Mouse (Mus musculus): Measurements from ENCODE around the gene Eif2d. TPM values are rescaled to one million over a fixed set of nuclear protein-coding genes. Genes with fewer than 3 reads are reported as not detected.

Gene Eif2d
- total RNA-seq, 1 experiment from 2014 or later: 32.8 TPM

- ATAC-seq (replicated peaks; ENCODE audit: low read depth, poor library complexity, severe bottlenecking): peak; percentile 74
Observed at GRCm38 (mm10) chr1:131181642-131182527, 28.9 kb downstream of the Eif2d start.

DNA sequence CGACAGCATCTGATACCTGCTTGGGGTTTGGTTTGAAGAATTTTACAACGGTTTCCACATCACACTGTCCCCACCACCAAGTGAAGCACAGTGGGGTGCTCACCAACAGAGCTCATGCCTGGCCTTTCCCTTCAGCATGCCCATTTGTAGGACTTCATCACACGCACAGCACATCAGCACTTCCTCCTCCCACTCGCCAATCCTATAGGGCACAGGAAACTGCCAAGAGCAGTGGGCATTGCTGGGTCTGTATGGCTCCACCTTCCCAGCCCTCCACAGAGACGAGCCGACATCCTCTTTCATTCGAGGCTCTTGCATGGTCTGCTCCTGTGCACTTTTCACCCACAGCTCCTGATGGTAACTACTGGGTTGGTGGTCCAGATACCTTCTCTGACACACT lies 30.2 kb downstream of the Eif2d start:
- peak; percentile 24; the same call in 1 of the 2 replicates for ATAC-seq (replicated peaks; ENCODE audit: low read depth, poor library complexity, severe bottlenecking)

- ATAC-seq (replicated peaks; ENCODE audit: low read depth, poor library complexity, severe bottlenecking): peak; percentile 53
Observed at GRCm38 (mm10) chr1:131184253-131184955, 31.4 kb downstream of the Eif2d start.

DNA sequence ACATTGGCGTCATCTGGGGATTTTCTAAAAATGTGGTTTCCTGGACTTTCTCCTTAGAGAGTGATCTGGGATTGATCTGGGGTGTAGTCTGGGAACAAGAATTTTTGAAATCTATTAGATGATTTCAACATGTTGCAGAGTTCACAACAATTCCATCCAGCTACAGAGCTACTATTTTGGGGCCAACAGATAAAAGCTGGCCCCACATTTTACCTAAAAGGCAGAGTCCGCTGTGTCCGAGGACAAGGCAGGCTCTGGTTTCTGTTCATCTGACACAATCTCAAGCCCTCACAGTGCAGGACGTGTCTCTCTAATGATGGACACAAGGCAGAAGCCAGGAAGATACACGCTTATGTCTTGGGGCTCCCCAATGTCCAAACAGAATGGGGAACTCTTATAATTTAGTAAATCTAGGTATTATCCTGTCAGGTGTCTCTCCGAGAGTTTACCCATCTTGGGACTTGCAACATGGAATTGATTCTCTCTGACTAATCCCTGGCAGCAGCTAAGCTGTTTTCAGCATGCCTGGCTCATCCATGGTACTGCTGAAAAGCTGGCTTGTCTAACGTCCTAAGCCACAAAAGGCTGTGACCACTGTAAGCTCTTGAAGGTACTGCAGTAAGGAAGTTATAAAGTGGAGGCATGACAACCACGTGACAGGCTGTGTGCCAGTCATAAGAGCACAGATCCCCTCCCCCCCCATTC lies 32.1 kb downstream of the Eif2d start:
- no peak for ATAC-seq (replicated peaks; ENCODE audit: low read depth, poor library complexity, severe bottlenecking)

DNA sequence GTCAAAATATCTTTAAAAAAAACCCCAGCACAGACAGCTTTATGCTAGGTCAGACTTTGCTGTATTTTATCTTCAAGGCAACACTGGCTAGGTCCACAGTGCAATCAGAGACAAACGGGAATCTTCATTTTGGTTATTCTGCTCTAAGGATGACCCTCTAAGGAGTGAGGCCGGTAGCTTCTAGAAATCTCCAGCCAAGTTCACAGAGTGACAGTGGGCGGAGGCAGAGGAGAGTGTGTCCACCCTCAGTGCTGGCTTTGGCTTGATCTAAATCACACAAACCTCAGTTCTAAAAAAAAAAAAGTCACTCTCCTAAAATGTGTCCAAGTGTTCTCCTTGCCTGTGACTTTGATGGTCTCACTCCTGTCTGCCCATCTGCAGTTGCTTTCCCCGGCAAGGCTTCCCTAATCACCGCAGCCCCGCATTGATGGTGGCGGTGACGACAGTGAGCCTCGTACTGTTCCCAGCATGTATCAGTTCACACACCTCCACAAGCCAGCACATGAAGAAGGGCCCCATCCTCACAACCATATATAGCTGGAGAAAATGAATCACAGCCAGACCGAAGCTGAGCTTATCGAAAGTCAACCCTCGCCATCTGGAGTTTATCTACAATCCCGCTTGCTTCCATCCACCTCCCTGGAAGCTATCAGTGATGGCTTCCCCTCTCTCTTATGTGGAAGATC lies 33.0 kb downstream of the Eif2d start:
- ATAC-seq (replicated peaks; ENCODE audit: low read depth, poor library complexity, severe bottlenecking): no peak

- no peak for ATAC-seq (replicated peaks; ENCODE audit: low read depth, poor library complexity, severe bottlenecking)
Observed at GRCm38 (mm10) chr1:131186995-131187394, 34.0 kb downstream of the Eif2d start.

DNA sequence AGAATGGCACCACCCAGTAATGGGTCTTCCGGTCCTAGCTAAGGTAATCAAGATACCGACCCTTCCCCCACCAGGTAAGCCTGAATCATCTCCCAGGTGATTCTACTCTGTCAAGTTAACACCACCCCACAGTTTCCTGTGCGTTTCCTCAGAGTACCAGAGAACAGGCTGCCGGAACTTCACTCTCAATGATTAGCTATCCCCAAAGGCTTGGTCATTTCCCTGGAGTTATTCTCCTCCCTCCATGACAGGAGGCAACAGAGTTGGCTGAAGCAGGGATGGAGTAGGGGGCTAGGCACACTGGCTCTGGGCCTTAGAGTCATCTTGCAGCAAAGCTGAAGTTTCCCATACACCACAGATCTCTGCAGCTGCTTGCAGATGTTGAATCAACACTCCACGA lies 34.9 kb downstream of the Eif2d start:
- ATAC-seq (replicated peaks; ENCODE audit: low read depth, poor library complexity, severe bottlenecking): no peak

- ATAC-seq (replicated peaks; ENCODE audit: low read depth, poor library complexity, severe bottlenecking): peak; percentile 36
Observed at GRCm38 (mm10) chr1:131188655-131189054, 35.7 kb downstream of the Eif2d start.

GRCm38 (mm10) chr1:131193746-131194145 lies 40.8 kb downstream of the Eif2d start:
- no peak for ATAC-seq (replicated peaks; ENCODE audit: low read depth, poor library complexity, severe bottlenecking)

DNA sequence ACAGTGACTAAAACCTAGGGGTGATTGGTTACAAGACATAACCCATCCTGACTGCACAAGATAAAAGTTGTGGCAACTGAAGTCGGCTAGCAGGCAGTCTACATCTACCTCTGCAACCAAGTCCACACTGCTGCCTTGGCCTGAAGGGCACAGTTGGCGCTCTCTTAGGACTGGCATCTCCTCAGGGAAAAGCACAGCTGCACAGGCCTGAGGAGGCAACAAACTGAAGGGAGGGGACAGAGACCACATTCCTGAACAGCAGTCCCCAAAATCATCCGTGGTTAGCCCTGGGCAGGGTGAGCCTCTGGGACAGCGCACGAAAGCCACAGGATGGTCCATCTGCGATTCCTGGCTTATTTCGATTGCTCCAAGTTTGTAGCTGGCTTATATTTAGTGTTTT lies 42.7 kb downstream of the Eif2d start:
- ATAC-seq (replicated peaks; ENCODE audit: low read depth, poor library complexity, severe bottlenecking): no peak

- ATAC-seq (replicated peaks; ENCODE audit: low read depth, poor library complexity, severe bottlenecking): no peak
Observed at GRCm38 (mm10) chr1:131196107-131196506, 43.1 kb downstream of the Eif2d start.

- no peak for ATAC-seq (replicated peaks; ENCODE audit: low read depth, poor library complexity, severe bottlenecking)
Observed at GRCm38 (mm10) chr1:131198417-131198960, 45.5 kb downstream of the Eif2d start.

DNA sequence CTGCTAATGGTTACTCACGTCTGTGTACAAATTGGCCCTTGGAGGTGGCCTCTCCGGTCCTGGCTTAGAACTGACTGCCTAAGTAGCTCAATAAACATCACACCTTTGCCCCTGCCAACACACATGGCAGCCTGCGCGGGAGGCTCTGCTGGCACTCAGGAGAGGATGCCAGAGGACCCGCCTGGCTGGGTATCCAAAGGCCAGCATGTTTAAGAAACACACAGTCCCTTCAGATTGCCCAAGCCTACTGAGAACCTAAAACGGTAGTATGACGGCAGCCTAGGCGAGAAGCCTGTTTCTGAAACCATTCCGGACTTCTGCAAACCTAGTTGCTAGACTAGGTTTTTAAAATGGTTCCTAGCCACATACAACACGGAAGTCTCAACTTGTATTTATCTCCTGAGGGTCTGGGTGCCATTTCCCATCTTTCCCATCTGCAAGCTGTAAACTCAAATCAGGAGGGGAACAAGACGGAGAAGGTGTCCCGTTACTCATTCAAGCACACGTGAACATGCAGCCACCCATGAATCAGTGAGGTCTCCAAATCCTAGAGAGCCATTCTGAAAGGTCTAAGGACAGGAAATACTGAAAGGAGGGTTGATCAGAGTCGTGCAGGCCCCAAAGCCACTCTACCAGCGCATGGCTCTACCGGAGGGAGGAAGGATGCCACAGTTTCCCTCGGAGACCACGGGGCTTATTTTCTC lies 46.3 kb downstream of the Eif2d start:
- peak; percentile 34 for ATAC-seq (replicated peaks; ENCODE audit: low read depth, poor library complexity, severe bottlenecking)

DNA sequence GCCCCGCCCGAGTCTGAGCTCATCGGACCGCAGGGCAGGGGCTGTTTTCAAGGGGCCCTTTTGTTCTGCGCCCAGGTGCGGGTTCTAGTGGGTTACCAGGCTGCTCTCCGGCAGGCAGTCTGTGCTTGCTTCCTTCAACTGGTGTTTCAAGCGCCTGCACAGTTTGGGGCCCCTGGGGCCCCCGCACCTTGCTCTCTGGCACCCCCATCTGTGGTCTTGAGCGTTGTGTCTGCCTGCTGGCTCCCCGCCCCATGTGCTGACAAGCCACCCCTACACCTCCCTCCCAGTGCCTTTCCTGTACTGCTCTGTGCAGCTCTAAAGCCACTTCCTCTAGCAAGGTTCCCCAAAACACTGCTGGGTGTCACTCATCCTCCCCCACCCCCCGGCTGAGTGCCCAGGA lies 47.0 kb downstream of the Eif2d start:
- peak; percentile 92 for ATAC-seq (replicated peaks; ENCODE audit: low read depth, poor library complexity, severe bottlenecking)

DNA sequence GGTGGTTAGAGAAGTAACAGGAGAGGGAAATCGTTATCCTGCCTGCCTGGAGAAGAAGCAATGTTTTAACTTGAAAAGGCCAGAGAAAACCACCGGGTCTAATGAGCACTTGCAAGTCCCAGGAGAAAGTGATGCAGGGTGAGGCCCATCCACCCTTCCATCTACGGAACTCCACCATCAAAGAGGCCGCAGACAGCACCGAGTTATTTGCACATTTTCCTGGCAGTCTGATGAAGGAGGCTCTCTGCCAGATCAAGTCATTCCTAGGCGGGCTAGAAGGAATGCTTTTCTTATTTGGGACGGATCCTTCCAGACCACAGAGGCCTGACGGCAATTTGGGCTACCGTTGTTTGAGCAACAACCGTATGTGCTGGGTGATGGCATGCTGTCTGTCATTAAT lies 47.6 kb downstream of the Eif2d start:
- no peak for ATAC-seq (replicated peaks; ENCODE audit: low read depth, poor library complexity, severe bottlenecking)

DNA sequence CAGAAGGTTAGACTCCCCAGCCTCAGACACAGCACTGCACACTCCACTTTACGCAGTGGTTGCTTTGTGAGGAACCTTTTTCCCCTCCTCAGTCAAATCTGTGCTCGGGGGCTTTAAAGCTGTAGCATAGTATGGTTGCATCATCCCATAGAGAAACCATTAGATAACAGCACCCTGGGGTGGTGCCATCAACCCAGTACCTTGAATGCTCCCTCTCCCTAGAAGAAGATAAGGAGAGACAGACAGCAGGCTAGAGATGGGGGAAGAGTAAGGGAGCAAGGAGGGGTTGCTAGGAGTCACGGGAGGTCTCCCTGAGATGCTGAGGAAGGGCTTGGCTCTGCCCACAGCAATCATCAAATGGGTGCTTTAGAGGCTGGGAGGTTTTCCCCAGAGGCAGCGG lies 48.4 kb downstream of the Eif2d start:
- ATAC-seq (replicated peaks; ENCODE audit: low read depth, poor library complexity, severe bottlenecking): no peak

GRCm38 (mm10) chr1:131204461-131204860 lies 51.5 kb downstream of the Eif2d start:
- no peak for ATAC-seq (replicated peaks; ENCODE audit: low read depth, poor library complexity, severe bottlenecking)

GRCm38 (mm10) chr1:131206342-131206741 lies 53.4 kb downstream of the Eif2d start:
- no peak for ATAC-seq (replicated peaks; ENCODE audit: low read depth, poor library complexity, severe bottlenecking)

DNA sequence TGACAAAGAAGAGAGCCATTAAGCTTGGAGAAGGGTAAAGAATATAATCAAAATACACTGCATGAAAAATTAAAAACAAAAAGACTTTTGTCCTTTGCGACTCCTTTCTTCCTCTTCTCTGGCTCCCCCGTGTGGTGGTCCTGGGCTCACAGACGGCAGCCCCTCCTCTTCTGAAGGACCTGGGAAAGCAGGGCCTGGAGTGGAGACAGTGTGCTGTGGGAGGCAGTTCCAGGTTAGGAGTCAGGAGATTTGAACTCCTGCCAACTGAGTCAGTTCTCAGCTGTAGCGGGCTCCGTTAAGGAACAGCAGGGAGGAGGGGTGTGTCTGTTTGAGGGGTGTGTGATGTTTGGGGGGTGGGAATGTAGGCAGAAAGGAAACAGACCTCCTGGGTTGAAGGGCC lies 54.5 kb downstream of the Eif2d start:
- peak; percentile 76 for ATAC-seq (replicated peaks; ENCODE audit: low read depth, poor library complexity, severe bottlenecking)
